8 mouse cellular contexts compared by ENCODE assay signal in genomic region chr11:88356598-88357290, GRCm38 (mm10).
DNase-seq lines count a peak whose midpoint lies in the region; ATAC-seq lines count a peak whose summit lies in the region.

No protein-coding gene starts in this region.

- no peaks in the 10 kb centered on the region for H3K9me3 ChIP-seq in intestine, embryonic 15.5 days
- H3K9me3 ChIP-seq in stomach, embryonic 16.5 days (replicated peaks; ENCODE audit: control insufficient read depth, low read length), result no peaks in the 10 kb centered on the region

- no peaks in the 10 kb centered on the region for H3K27me3 ChIP-seq in intestine, embryonic 15.5 days (replicated peaks)
- H3K27me3 ChIP-seq in stomach, embryonic 16.5 days (ENCODE audit: control insufficient read depth, insufficient read depth, low read length), result no peaks in the 10 kb centered on the region

- H3K4me3 ChIP-seq in intestine, embryonic 15.5 days (replicated peaks), result no peak overlapping the region
- H3K4me3 ChIP-seq in stomach, embryonic 16.5 days (replicated peaks; ENCODE audit: low read length), result no peak overlapping the region

- 0 out of 2 replicates have a peak, but pooled peaks cover 6% of the 10 kb centered on the region for H3K4me1 ChIP-seq in intestine, embryonic 15.5 days (replicated peaks)
- H3K4me1 ChIP-seq in stomach, embryonic 16.5 days (ENCODE audit: control insufficient read depth, insufficient read depth, low read length), result 0 out of 2 replicates have a peak, but pooled peaks cover 7% of the 10 kb centered on the region

- H3K27ac ChIP-seq in intestine, embryonic 15.5 days, result no peak overlapping the region
- peak overlapping the region; percentile 46 for H3K27ac ChIP-seq in stomach, embryonic 16.5 days (ENCODE audit: low read length)

- no peaks in the 10 kb centered on the region for H3K36me3 ChIP-seq in intestine, embryonic 15.5 days
- H3K36me3 ChIP-seq in stomach, embryonic 16.5 days (ENCODE audit: control insufficient read depth, insufficient read depth, low read length), result 0 out of 2 replicates have a peak, but pooled peaks cover 3% of the 10 kb centered on the region

- intact Hi-C loops in left cerebral cortex, postnatal 4 days (cut with DNase I), result no loop called here

- 53% methylated on average over 8 of the region's 8 CpGs for WGBS in intestine, embryonic 15.5 days
- WGBS in stomach, embryonic 16.5 days, result 51% methylated on average over 8 of the region's 8 CpGs

- ATAC-seq in intestine, embryonic 15.5 days, result peak; percentile 94
- peak; percentile 90 for ATAC-seq in megakaryocyte-erythroid progenitor cell, adult 5-6 weeks (replicated peaks; ENCODE audit: low FRiP score, low TSS enrichment, poor library complexity, severe bottlenecking)
- ATAC-seq in stomach, embryonic 16.5 days (ENCODE audit: insufficient read depth, low FRiP score), result peak; percentile 89

- H3K9ac ChIP-seq in intestine, embryonic 15.5 days, result no peak overlapping the region
- H3K9ac ChIP-seq in stomach, embryonic 16.5 days (ENCODE audit: low read length), result no peak overlapping the region

- peak; percentile 79 for DNase-seq in adrenal gland, postnatal 10 days
- DNase-seq in embryo, embryonic 10 days (ENCODE audit: low spot score), result peak; percentile 80
- peak; percentile 47 for DNase-seq in gastrocnemius, postnatal 25 days
- peak; percentile 89 for DNase-seq in left cerebral cortex, postnatal 4 days
- DNase-seq in thymus, adult 18-20 months, result no peak

- no peak overlapping the region for H3K4me2 ChIP-seq in intestine, embryonic 15.5 days (replicated peaks)
- no peak overlapping the region for H3K4me2 ChIP-seq in stomach, embryonic 16.5 days (ENCODE audit: low read depth, low read length)

Comparison
In these comparisons a context has a peak if more than half of its experiments do, and no peak if none do; other contexts are left out.
1. DNase-seq: peak in adrenal gland, postnatal 10 days (single experiment), embryo, embryonic 10 days (single experiment), gastrocnemius, postnatal 25 days (single experiment) and left cerebral cortex, postnatal 4 days (single experiment); none in thymus, adult 18-20 months (0 of 2).
2. Peak in every context shown above with its lines, with median percentiles within 50 percentile points of each other: ATAC-seq.